Mouse (Mus musculus) skeletal muscle tissue, adult 2 months (tissue): Measurements from ENCODE around the gene Parg.
"Not testable (repeated sequence)": the region's sequence is repeated elsewhere in the genome, so short reads cannot be mapped to it uniquely, and the experiment has no call there.

Experiments used
- DNase-seq: peaks from one replicate; pipeline ENCODE4 v3.0.0-alpha.2; 2012; ENCODE audit warnings: low read depth, low spot score

Gene Parg

DNA sequence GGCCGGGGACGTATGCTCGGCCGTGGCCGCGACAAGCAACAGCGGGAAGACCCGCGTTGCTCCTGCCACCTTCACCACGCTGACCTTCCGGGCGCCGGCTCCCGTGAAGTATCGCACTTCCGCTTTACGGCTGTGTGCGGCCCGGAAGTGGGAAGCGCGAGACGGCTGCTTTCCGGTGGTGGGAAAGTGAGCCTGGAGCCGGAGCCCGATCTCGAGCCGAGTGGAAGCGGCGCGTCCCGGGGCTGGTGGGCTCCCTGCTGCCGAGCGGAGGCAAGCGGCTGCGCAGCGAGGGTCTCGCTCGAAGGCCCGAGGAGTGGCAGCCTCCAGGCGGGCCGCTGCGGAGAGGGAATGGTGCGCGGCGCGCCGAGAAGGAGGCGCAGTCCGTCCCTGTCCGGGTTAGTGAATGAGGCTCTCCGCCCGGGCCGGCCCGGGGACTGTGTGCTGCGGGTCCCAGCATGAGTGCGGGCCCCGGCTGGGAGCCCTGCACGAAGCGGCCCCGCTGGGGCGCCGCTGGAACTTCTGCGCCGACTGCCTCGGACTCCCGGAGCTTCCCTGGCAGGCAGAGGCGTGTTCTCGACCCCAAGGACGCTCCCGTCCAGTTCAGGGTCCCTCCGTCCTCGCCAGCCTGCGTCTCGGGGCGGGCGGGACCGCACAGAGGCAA, at the start of gene Parg, which contains the start of gene Timm23:
Parg (plus strand) TSS at position 159 of the 661 bp plus-strand sequence.
Timm23 (minus strand) TSS at position 108 of the 661 bp plus-strand sequence.
- DNase-seq: peak; percentile 79

GRCm38 (mm10) chr14:32152243-32152965, 49.3 kb upstream of the Parg start:
- DNase-seq: no peak

DNA sequence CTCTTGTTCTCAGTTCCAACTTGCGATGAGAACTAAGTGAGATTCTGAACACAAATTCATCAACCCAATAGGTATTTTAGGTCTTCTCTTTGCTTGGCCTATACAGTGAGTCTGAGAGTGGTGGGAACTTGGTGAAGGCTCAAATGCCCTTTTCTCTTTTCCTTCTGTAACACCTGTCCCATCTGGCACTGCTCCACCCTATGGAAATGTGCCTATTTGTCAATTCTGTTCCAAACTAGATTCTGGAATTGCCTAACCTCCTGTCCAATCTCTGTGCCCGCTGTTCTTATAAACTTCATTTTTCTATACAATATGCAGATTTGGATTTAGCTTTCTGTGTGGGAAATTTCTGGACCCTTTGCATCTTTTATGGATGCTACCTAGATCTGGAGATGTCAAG, 48.6 kb upstream of the Parg start:
- DNase-seq: no peak

DNA sequence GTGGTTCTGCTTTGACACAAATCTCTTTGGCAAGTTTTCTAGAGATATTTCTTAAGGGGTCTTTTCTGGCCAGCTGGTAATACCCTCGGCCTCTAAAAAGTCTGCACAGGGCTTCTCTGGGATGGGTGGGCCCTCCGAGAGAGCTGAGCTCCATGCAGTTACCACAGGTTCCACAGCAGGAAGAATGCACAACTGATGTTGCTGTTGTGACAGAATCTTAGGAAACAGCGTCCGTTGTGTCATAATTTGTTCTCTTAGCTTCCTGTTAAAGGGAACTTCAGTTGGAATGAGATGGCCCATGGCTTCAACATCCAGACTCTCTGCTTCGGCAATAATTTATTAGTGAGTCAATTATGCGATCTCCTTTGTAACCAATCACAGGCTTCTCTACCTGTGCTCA, 47.0 kb upstream of the Parg start:
- DNase-seq: no peak

DNA sequence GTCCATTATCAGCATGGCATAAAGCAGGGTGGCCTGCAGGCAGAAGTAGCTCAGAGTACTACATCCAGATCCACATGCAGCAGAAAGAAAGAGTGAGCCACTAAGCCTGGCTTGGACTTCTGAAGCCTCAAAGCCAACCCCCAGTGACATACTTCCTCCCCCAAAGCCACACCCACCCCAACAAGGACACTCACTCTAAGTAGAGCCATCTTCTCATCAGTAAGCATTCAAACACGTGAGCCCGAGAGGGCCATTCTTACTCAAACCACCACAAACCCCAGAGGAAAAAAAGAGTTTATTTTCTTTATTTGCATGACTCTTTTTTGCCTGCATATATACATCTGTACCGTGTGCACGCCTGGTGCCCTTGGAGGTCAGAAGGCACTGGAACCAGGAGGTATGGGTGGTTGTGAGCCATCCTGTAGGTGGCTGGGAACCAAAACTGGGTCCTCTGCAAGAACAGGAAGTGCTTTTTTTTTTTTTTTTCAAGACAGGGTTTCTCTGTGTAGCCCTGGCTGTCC, 42.5 kb upstream of the Parg start:
- DNase-seq: no peak

DNA sequence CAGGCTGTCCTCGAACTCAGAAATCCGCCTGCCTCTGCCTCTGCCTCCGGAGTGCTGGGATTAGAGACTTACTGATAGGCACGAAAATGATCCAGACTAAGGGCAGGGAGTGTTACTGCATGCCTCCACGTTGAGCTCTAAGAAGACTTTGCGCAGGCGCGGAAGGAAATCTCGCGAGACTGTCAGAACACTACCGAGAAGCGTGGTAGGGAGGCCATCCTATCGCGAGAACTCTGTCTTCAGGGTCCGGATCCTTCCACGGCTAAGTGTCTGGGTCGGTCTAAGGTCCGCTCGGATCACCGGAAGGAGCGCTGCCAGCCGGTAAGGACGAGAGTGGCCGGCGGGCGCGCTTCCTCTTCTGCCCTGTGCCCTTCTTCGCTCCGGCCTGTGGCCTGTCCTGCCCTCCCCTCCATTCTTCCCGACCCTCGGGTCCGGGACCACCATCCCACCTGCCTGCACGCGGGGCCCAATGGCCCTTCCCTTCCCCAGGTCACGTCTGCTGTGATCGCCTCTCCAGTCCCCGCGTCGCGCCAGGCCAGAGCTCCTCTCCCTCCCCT, 42.0 kb upstream of the Parg start, which contains the start of gene Ncoa4:
Ncoa4 (plus strand) TSS at position 176 of the 557 bp plus-strand sequence.
- DNase-seq: peak; percentile 99

GRCm38 (mm10) chr14:32160563-32160962, 41.2 kb upstream of the Parg start:
- DNase-seq: no peak

DNA sequence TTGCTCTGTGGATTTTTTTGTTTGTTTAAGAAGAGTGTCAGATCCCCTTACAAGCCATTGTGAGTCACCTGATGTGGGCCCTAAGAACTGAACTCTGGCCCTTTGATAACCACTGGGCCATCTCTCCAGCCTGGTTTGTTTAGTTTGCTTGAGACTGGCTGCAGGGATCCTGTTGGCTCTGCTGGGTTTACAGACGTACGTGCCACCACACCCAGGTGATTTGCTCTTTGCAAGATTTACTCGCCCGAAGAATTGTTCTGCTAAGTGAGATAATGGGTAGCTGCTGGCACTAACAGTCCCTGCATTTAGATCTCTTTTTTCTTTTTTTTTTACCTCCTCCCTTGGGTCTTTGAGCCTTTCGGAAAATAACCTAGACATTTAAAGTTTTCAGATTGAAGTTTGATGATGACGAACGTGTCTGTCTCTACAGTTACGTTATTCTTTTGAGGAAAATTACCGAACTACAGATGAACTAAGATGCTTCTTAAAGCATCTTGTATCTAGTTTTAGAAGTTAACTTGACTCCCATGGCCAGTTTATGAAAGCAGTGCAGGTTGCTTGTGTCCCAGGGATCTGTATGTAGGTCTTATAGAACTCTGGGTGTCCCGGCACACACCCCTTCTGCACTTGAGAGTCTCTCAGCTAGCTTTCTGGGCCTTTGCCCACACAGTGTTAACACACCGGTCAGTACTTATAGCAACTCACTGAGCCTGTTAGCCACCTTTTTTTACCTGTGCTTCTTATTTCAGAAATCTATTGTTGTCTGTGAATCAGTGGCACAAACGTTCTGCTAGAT, 40.5 kb upstream of the Parg start:
- no peak for DNase-seq

DNA sequence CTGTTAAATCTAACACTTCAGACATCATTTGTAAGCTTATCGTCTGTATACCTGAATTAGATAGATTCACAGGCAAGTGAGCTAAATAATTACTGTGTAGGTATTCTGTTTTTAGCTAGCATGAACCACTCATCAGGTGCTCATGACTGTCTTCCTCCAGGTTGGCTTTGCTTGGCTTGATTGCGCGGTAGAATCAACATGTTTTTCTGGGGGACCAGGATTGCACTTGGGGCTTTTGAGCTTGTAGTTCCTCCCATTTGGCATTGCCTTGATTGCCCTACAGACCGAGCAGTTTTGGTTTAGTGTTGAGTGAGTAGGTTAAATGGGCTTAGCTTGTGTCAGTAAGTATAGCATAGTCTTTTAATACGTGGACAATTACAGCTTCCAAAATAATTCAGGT, 39.5 kb upstream of the Parg start:
- no peak for DNase-seq

- no peak for DNase-seq
Measured at GRCm38 (mm10) chr14:32163203-32163888, 38.4 kb upstream of the Parg start.

- no peak for DNase-seq
Measured at GRCm38 (mm10) chr14:32164173-32165051, 37.3 kb upstream of the Parg start.

DNA sequence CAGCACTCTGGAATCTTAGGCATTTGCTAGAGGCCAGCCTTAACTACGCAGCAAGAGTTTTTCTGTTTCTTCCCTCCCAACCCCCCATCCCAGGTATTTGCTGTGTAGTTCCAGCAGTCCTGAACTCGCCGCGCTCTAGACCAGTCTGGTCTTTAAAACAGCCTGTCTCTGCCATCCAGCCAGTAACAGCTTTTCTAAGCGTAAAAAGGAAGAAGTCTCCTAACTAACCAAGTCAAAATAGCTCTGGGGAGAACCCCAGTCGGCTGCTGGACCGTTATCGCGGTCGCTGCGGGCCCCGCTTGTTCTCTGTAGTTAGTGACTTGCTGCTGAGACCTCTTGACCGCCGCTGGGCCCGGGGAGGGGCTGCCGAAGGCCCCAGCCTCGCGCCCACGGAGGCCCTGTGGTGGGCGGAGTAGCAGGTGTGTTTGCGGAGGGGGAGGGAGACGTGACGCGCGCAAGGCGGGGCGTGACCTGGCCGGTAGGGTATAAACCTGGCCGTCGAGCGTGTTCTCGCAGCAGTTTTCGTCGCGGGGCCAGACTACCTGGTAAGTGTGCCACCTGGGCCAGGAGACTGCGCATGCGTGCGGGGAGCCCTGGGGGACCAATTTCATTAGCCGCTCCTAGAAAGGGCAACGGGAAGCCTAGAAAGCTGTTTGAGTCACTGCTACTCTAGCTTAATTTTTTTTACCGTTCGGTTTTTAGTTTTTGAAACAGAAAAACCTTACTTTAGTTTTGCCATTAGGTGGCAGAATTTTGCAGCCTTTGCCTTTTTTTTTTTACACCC, 36.3 kb upstream of the Parg start:
- DNase-seq: peak; percentile 51

DNA sequence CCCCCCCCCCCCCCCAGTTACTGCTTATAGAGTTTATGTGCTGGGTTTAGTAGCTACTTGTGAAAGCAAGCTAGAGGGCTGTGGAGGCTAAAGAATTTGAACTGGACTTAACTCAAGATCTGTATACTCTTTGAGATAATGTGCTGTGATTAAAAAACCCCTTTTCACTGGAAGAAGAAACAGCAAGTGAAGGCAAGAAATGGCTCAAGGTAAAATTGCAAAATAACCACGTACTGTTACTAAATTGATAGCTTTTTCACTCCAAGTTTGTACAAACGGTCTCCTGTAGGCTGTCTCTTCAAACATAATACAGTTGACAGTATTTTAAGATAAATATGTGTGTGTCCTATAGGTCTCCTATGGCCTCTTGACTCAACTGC, 35.7 kb upstream of the Parg start:
- DNase-seq: no peak

GRCm38 (mm10) chr14:32166840-32167239, 34.9 kb upstream of the Parg start:
- DNase-seq: no peak

- DNase-seq: no peak
Measured at GRCm38 (mm10) chr14:32167326-32167725, 34.4 kb upstream of the Parg start.

DNA sequence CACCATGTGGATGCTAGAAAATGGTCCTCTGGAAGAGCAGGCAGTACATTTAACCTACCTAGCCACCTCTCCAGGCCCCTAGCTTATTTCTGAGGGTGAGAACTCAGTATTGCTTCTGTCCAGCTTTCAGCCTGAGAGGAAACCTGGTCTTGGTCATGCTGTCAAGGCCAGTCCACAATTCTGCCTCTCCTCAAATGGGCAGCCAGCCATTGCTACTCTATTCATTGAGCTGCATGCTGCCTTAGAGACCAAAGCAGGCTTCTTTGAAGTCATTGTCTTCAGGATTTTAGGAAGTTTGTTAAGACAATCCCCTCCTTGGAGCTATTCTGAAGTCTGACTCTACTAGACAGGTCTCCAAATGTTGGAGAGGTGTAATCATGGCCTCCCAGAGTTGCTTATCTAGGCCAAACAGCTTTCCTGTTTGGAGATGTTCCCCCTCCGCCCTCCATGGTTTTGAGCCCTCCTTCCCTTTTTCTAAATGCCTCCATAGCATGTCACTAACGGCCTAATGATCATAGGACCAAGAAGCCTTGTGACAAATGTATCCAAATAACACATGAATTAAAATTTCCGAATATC, 33.0 kb upstream of the Parg start:
- no peak for DNase-seq

- no peak for DNase-seq
Measured at GRCm38 (mm10) chr14:32170137-32170536, 31.6 kb upstream of the Parg start.

DNA sequence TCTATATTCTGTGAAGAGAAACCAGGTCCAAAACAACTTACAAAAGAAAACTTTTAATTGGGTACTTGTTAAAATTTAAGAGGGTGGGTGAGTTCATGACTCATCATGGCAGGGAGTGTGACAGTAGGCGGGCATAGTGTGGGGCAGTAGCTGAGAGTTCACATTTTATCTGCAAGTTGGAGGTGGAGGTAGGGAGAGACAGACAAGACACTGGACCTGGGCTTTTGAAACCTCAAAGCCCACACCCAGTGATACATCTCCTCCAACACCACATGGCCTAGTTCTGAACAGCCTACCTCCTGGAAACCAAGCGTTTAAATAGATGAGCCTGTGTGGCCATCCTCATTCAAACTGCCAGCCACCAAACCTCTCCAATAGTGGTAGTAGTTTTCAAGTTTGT, 26.4 kb upstream of the Parg start:
- DNase-seq: no peak

DNA sequence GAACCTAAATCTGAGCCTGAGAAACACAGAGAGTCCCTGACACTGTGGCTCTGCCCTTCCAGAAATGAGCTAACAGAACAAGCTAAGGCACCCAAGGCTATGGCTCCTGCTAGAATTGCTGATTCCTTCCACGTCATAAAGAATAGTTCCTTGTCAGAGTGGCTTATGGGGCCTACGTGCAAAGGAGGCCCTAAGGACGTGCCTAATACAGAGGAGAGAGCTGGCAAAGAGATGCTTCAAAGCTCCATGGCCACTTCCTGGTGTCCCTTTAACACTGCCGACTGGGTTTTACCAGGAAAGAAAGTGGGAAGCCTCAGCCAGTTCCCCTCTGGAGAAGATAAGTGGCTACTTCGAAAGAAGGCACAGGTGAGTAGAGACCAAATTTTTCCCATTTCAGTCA, 25.2 kb upstream of the Parg start:
- not testable (repeated sequence) for DNase-seq
